Mouse (Mus musculus) lung, embryonic 16.5 days (tissue): ENCODE measurements around the gene Ift140. TPM values are rescaled to one million over a fixed set of nuclear protein-coding genes. Genes with fewer than 3 reads are reported as not detected.
A peak's percentile ranks its signal among the peaks of the same experiment; 100 is the strongest.

ENCODE experiments used
- ATAC-seq: fragments of 200-750 bp; cut with Nextera tagmentation; 2 replicates; pipeline ENCODE4 v1.8.0; 2017; ENCODE audit warnings: low read depth, mild to moderate bottlenecking, moderate library complexity
- H3K27ac ChIP-seq: fragments of 300-500 bp; sonication (generic); 2 replicates; pipeline ENCODE4 v1.5.1; 2014; ENCODE audit warnings: mild to moderate bottlenecking, control low read depth, low read length
- H3K27me3 ChIP-seq: fragments of 300-500 bp; sonication (generic); 2 replicates; pipeline ENCODE4 v1.6.1; 2014; ENCODE audit warnings: low read depth, low read length, mixed read lengths; ENCODE audit not compliant: control insufficient read depth, insufficient read depth
- H3K36me3 ChIP-seq: fragments of 300-500 bp; sonication (generic); 2 replicates; pipeline ENCODE4 v1.6.1; 2014; ENCODE audit warnings: low read length; ENCODE audit not compliant: control insufficient read depth, insufficient read depth
- H3K4me1 ChIP-seq: fragments of 300-500 bp; sonication (generic); replicated peaks from 2 replicates; pipeline ENCODE4 v1.6.1; 2014; ENCODE audit warnings: low read length, mixed read lengths; ENCODE audit not compliant: control insufficient read depth, insufficient read depth
- H3K4me2 ChIP-seq: fragments of 300-500 bp; sonication (generic); 2 replicates; pipeline ENCODE4 v1.6.1; 2014; ENCODE audit warnings: low read depth, low read length, control low read depth
- H3K4me3 ChIP-seq: fragments of 300-500 bp; sonication (generic); 2 replicates; pipeline ENCODE4 v1.5.1; 2014; ENCODE audit warnings: mild to moderate bottlenecking, low read length, control low read depth
- H3K9ac ChIP-seq: fragments of 300-500 bp; sonication (generic); 2 replicates; pipeline ENCODE4 v1.6.1; 2014; ENCODE audit warnings: low read length, control low read depth
- H3K9me3 ChIP-seq: fragments of 300-500 bp; sonication (generic); 2 replicates; pipeline ENCODE4 v1.6.1; 2016; ENCODE audit warnings: low read length; ENCODE audit not compliant: control insufficient read depth
- WGBS: fragments of 180-500 bp; shearing (Covaris S2); extraction: QIAGEN DNeasy Blood & Tissue Kit; methylation state at CpG from one replicate; pipeline ENCODE4 v1.1.7; 2014; 5-methylcytosine and 5-hydroxymethylcytosine counted together
- polyA plus RNA-seq: library from polyadenylated mRNA; unstranded; fragments of >200 nt; fragmentation: Nextera tagmentation; extraction: Ambion mirVana; gene quantifications from 2 replicates; pipeline ENCODE4 v1.2.1, GENCODE M21; 2015

The Ift140 gene
- polyA plus RNA-seq, 1 experiment from 2014 or later = 17.1 TPM

DNA sequence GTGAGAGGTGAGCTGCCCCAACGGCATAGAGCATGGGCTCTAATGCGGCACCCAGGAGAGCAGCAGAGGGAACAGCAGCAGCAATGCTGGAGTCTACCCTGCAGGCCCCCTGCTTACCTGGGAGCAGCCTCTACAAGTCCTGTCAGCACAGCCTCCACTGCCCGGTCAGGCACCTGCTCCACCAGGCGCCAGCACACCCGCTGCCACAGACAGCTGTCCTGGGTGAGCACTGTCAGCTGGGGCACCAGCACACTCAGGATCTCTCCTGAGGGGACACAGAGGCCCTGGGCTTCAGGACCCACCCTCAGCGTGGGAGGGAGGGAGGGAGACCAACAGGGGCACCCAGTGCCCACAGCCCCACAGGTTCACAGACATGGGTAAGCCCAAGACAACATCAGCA, 94.7 kb downstream of the Ift140 start:
- WGBS = 95% methylated on average over 6 of the region's 6 CpGs
- H3K4me3 ChIP-seq = no peak overlapping the region

DNA sequence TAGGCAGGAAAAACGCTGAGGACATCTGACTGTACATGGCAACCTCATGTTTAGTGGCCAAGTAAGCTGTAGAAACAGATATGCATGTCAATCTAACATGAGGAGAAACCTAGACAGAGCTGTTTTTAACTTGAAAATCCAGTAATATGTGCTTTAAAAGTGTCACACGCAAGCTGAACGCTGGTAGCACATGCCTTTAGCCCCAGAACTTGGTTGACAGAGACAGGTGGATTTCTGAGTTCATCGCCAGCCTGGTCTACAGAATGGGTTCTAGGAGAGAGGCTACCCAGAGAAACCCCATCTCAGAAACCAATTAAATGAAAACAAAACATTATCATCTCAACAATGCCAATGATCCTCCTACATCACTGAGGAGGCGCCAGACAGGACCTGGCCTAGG, 95.3 kb downstream of the Ift140 start:
- Histone ChIP-seq H3K9me3 (no peaks in the 10 kb centered on the region), H3K27ac (0 out of 2 replicates have a peak overlapping the region, but pooled peaks have one; percentile 35), H3K27me3 (no peaks in the 10 kb centered on the region), H3K36me3 (peaks cover 26% of the 10 kb centered on the region), H3K4me1 (peaks cover 15% of the 10 kb centered on the region), H3K4me2 (no peak overlapping the region), H3K4me3 (no peak overlapping the region), H3K9ac (no peak overlapping the region)
- no peak for ATAC-seq
- WGBS = 85% methylated on average over 5 of the region's 5 CpGs

More for the DNA sequence above, 94.7 kb downstream of the Ift140 start:
- Histone ChIP-seq H3K27ac (no peak overlapping the region), H3K36me3 (peaks cover 30% of the 10 kb centered on the region), H3K4me1 (peaks cover 13% of the 10 kb centered on the region), H3K9me3 (no peaks in the 10 kb centered on the region), H3K27me3 (no peaks in the 10 kb centered on the region), H3K4me2 (no peak overlapping the region), H3K9ac (no peak overlapping the region)
- ATAC-seq = no peak

DNA sequence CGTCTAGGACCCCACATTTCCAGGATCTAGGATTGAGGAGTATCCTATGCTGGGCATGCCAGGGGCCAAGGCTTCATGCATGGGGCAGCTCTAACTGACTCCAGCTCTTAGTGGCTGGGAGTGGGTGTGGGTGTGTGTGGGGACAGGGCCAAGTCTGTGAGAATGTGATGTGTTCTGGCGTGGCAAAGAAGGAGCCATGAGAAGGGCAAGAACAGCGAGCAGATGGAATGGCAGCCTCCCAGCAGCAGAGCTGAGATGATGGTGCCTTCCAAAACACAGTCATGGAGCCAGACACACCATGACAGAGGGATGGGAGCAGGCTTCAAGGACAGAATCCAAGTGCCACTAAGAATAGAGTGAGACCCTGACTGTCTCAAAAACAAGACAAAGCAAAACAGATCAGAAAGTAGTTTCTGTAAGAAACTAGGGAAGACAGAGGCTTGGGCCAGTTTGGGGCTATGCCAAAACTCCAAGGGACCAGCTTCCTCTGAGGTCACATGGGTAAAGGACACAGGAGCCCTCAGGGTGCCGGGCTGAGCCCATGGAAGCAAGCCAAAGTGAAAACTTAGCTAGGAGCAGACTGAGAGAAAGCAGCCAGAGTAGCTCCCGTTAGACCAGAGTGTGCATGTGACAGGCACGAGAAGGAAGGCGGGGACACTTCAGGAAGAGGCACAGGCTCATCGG, 96.0 kb downstream of the Ift140 start:
- H3K27ac ChIP-seq = peak overlapping the region; percentile 35
- no peaks in the 10 kb centered on the region for H3K27me3 ChIP-seq
- peaks cover 17% of the 10 kb centered on the region for H3K4me1 ChIP-seq
- ATAC-seq = peak; percentile 21; the same call in 1 of the 2 replicates
- no peak overlapping the region for H3K4me2 ChIP-seq
- H3K4me3 ChIP-seq = no peak overlapping the region
- peak overlapping the region; percentile 1; the same call in 1 of the 2 replicates for H3K9ac ChIP-seq
- peaks cover 21% of the 10 kb centered on the region for H3K36me3 ChIP-seq
- WGBS = 52% methylated on average over 8 of the region's 8 CpGs
- H3K9me3 ChIP-seq = no peaks in the 10 kb centered on the region

DNA sequence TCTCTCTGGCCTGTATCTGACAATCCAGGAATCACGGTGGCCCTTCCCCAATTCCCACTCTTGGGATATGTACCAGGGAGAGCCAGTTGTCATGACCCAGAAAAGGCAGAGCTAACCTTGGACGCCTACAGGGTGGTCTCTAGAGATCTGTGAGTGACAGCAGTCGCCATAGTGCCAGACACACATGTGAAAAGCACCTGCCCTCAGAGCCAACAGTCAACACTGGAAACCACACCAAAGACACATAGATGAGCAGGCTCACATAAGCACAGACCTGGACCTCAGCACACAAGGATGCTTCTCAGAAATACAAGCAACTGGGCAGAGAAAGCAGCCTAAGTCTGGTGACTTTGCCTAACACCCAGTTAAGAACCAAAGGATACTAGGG, 96.5 kb downstream of the Ift140 start:
- no peak for ATAC-seq
- H3K27me3 ChIP-seq = no peaks in the 10 kb centered on the region
- H3K27ac ChIP-seq = peak overlapping the region; percentile 35
- peaks cover 17% of the 10 kb centered on the region for H3K4me1 ChIP-seq
- peak overlapping the region; percentile 1; the same call in 1 of the 2 replicates for H3K9ac ChIP-seq
- no peak overlapping the region for H3K4me2 ChIP-seq
- 58% methylated on average over 3 of the region's 3 CpGs for WGBS
- H3K9me3 ChIP-seq = no peaks in the 10 kb centered on the region
- H3K36me3 ChIP-seq = peaks cover 18% of the 10 kb centered on the region
- H3K4me3 ChIP-seq = no peak overlapping the region

DNA sequence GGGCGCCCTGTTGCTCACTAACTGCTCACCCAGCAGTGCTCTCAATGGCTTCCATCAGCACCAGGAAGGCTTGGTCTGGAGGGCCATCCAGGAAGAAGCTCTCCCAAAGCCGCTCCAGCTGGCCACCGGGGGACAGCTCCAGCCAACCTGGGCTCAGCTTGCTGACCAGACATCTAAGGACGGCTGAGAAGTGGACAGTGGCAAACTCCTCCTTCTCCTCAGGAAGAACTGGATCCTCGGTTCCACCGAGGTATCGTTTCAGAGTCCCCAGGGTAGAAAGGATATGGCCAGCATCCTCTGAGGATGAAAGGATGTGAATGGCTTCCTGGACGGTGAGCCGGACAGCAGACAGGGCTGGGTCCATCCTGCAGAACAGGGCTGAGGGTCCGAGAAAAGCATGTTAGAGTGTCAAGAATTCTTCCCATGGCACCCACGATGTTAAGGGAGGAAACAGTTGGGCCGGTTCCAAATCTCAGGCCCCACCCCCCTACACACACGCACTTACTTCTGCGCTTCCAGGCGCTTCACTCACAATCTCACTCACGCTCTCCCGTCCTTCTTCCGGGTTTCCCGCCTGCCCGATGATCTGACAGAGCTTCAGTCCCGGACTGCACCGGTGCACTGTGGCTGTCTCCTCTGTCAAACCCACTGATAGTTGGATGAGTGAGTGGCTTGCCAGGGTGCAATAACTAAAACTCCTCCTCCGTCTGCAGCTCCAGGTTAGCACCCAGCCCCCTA, 99.2 kb downstream of the Ift140 start:
- WGBS = 7% methylated on average over 23 of the region's 23 CpGs
- peaks cover 17% of the 10 kb centered on the region for H3K4me1 ChIP-seq
- peak; percentile 60 for ATAC-seq
- peak overlapping the region; percentile 73 for H3K4me3 ChIP-seq
- peak overlapping the region; percentile 83 for H3K9ac ChIP-seq
- H3K36me3 ChIP-seq = 0 out of 2 replicates have a peak, but pooled peaks cover 8% of the 10 kb centered on the region
- peak overlapping the region; percentile 94 for H3K27ac ChIP-seq
- H3K27me3 ChIP-seq = no peaks in the 10 kb centered on the region; the same call in 1 of the 2 replicates
- no peaks in the 10 kb centered on the region for H3K9me3 ChIP-seq
- H3K4me2 ChIP-seq = peak overlapping the region; percentile 94

DNA sequence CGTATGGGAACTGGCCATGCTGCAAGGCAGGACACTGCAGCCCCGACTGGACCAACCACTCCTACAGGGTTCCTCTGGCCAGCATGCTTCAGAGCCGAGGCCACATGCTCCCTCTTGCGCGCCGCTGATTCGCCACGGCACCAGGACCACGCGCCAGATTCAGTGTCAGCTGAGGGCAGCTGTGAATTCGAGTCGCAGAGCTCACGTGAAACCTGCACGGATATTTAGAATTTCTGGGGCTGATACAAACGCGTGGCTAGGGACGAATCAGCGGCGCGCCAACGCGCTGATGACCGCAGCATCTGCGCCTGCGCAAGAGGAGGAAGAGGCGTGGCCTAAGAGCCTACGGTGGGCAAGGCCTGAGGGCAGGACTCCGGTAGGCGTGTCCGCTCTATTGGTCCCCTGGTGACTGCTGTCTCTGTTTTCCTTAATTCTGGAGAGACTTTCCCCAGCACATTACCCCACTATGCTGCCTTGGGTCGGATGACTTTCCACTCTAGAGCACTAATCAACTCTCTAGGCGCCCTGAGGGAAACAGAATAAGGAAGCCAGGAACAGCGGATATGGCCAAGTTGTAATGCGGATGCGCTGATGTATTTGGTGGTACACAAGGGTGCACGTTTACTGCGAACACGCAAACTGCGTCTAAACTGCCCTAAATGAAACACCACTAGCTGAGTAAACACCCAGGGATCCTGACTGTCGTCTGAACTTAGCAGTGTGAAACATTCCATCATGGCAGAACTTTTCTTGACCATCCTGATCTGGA, 100.0 kb downstream of the Ift140 start, which contains the start of gene Telo2:
Telo2 (minus strand) TSS at position 304 of the 769 bp plus-strand sequence.
- Histone ChIP-seq H3K36me3 (0 out of 2 replicates have a peak, but pooled peaks cover 3% of the 10 kb centered on the region), H3K4me1 (peaks cover 17% of the 10 kb centered on the region), H3K4me3 (peak within 1 kb of the TSS; percentile 73), H3K4me2 (peak within 1 kb of the TSS; percentile 94), H3K27me3 (no peaks in the 10 kb centered on the region; the same call in 1 of the 2 replicates), H3K9ac (peak within 1 kb of the TSS; percentile 83), H3K9me3 (no peaks in the 10 kb centered on the region), H3K27ac (peak within 1 kb of the TSS; percentile 94)
- peak; percentile 95 for ATAC-seq
- WGBS = 5% methylated on average over 40 of the region's 40 CpGs

DNA sequence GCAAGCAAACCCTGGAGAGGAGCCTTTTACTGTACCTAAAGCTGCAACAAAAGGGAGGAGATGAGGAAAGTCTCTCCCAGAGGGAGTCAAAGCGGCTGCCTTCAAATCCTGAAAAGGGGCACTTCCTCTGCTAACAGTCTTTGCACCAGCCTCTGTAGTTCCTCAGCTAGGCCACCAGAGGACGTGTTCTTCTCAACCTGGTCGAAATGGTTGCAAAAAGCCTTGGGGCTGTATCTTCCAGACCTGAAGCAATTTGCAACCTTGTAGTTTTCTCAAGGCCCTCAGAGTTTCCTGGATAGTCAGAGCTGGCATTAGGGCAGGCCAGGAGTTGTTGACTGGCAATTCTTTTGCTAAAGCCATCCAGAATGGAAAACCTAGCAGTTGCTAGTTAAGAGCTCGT, 101.4 kb downstream of the Ift140 start:
- ATAC-seq = no peak
- Histone ChIP-seq H3K27me3 (no peaks in the 10 kb centered on the region; the same call in 1 of the 2 replicates), H3K9me3 (no peaks in the 10 kb centered on the region), H3K36me3 (no peaks in the 10 kb centered on the region), H3K27ac (no peak overlapping the region), H3K9ac (no peak overlapping the region), H3K4me3 (no peak overlapping the region), H3K4me1 (peaks cover 16% of the 10 kb centered on the region), H3K4me2 (no peak overlapping the region)
- WGBS = 31% methylated on average over 4 of the region's 4 CpGs

DNA sequence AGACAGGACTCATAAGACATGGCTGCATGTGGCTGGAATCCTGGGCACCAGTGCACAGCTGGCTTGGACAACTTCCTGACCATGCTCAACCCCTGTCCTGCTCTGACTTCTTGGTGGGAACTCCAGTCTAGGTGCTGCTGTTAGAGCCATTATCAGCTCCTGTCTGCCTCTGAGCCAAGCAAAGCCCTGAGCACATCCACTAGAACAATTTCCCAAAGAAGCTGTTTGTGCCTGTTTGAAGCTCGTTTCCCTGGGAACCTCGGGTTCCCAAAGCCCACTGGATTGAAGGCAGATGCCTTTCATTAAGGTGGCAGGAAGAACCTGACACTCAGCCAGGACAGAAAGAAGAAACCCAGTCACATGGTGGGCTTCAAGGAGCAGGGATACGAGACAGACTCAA, 104.5 kb downstream of the Ift140 start, which contains the start of gene Ptx4:
Ptx4 (plus strand) TSS at position 355 of the 400 bp plus-strand sequence.
- H3K9me3 ChIP-seq = no peaks in the 10 kb centered on the region
- no peak within 1 kb of the TSS for H3K9ac ChIP-seq
- H3K4me1 ChIP-seq = peaks cover 4% of the 10 kb centered on the region
- H3K27me3 ChIP-seq = no peaks in the 10 kb centered on the region; the same call in 1 of the 2 replicates
- no peak within 1 kb of the TSS for H3K4me2 ChIP-seq
- ATAC-seq = no peak
- H3K4me3 ChIP-seq = no peak within 1 kb of the TSS
- H3K36me3 ChIP-seq = no peaks in the 10 kb centered on the region
- H3K27ac ChIP-seq = no peak within 1 kb of the TSS
- WGBS = 31% methylated on average over 3 of the region's 3 CpGs
